Mouse (Mus musculus) E14TG2a.4 (cell line): ENCODE measurements around the gene Syn1.
A peak's percentile ranks its signal among the peaks of the same experiment; 100 is the strongest.

Source experiments
- H3K27me3 ChIP-seq: 2 replicates; pipeline ENCODE4 v1.6.1; 2014; ENCODE audit warnings: low read length, control low read depth; ENCODE audit not compliant: insufficient read depth
- H3K36me3 ChIP-seq: 2 replicates; pipeline ENCODE4 v1.6.1; 2014; ENCODE audit warnings: low read length, control low read depth; ENCODE audit not compliant: insufficient read depth
- H3K4me1 ChIP-seq: replicated peaks from 2 replicates; pipeline ENCODE4 v1.6.1; 2014; ENCODE audit warnings: low read depth, low read length, control low read depth
- H3K4me3 ChIP-seq: replicated peaks from 2 replicates; pipeline ENCODE4 v1.5.1; 2014; ENCODE audit warnings: mild to moderate bottlenecking, low read length
- H3K9me3 ChIP-seq: 2 replicates; pipeline ENCODE4 v1.6.1; 2014; ENCODE audit warnings: low read length, control low read depth
- CTCF ChIP-seq: conservative IDR thresholded peaks from 2 replicates; pipeline ENCODE4 v1.5.1; 2014; ENCODE audit warnings: low read length
- NANOG ChIP-seq: IDR thresholded peaks from 2 replicates; pipeline ENCODE4 v1.6.1; 2014; ENCODE audit warnings: borderline replicate concordance, low read length, mixed read lengths
- POU5F1 ChIP-seq: IDR thresholded peaks from 2 replicates; pipeline ENCODE4 v1.6.1; 2014; ENCODE audit warnings: low read length, borderline replicate concordance

The Syn1 gene

DNA sequence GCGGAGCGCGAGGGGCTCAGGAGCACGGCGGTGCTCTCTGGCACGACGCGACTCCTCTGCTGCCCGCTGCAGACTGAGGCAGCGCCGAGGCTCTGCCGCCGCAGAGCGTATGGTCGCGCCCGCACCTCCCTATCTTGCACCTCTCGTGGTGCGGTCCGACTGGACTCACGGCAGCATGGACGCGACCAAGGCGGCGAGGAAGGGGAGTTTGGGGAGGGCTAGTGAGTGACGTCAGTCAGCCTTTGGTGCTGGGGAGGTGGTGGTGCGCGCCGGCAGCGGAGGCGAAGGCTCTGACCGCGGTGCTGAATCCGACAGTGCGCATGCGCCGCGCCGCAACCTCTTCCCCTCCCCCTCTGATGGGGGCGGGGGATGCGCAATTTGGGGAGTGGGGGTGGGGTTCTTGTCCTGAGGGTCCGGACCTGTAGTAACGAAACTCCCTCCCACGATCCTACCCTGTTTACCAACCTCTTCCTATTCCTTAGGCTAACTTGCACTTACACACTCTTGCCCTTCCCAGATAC is at the start of gene Syn1:
Gene Syn1 (minus strand): TSS at position 161 of the 521 bp plus-strand sequence.
- no peaks in the 10 kb centered on the region for H3K9me3 ChIP-seq
- no peaks in the 10 kb centered on the region for H3K27me3 ChIP-seq
- no peak for TF ChIP-seq POU5F1
- TF ChIP-seq NANOG, result no peak
- TF ChIP-seq CTCF, result no peak
- peaks cover 8% of the 10 kb centered on the region for H3K36me3 ChIP-seq
- peak within 1 kb of the TSS; percentile 83 for H3K4me3 ChIP-seq
- H3K4me1 ChIP-seq, result peaks cover 16% of the 10 kb centered on the region

DNA sequence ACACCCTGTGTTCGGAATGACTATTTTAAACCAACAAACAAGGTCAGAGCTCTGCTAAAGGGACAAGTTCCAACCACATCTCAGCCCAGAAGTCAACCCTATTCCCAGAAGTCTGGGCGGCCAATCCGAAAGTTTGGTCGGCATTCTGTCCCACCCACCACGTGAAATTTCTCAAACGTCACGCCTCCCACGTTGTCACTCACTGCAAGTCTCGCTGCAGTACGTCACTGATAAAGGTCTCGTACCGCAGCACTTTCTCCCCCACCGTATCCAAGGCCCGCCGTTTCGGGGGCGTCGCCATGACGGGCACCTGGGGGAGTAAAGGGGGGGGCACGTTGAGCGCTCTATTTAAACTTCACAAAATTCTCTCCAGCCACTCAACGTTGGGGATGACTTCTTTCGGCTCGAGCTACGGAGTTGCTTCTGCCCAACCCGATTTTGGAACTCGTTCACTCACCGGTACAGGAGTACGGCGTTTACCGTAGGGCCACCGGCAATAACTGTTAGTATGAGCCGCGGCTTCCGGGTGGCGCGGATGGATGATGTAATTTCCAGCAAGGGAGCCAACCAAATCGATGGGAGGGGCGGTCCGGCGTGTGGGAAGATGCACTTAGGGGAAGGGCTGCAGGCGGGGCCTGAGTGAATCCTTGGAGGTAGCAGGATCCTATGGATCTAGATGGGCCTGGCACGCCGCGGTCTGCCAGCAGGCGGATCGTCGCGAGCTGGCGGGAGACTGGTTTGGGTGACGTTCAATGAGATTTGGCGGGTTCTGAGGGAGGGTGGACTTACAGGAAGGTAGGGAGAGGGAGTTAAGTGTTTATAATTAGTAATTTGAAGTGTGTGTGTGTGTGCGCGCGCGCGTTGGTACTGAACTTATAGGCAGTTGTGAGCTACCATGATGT is 40.9 kb upstream of the Syn1 start, which contains the start of gene Uxt:
Gene Uxt (minus strand): TSS at position 541 of the 902 bp plus-strand sequence.
- Histone ChIP-seq H3K27me3 (no peaks in the 10 kb centered on the region), H3K36me3 (peaks cover 33% of the 10 kb centered on the region), H3K9me3 (no peaks in the 10 kb centered on the region), H3K4me1 (peaks cover 9% of the 10 kb centered on the region; the same call in 1 of the 2 replicates), H3K4me3 (peak within 1 kb of the TSS; percentile 83)
- TF ChIP-seq CTCF, result no peak
- no peak for TF ChIP-seq NANOG
- no peak for TF ChIP-seq POU5F1

DNA sequence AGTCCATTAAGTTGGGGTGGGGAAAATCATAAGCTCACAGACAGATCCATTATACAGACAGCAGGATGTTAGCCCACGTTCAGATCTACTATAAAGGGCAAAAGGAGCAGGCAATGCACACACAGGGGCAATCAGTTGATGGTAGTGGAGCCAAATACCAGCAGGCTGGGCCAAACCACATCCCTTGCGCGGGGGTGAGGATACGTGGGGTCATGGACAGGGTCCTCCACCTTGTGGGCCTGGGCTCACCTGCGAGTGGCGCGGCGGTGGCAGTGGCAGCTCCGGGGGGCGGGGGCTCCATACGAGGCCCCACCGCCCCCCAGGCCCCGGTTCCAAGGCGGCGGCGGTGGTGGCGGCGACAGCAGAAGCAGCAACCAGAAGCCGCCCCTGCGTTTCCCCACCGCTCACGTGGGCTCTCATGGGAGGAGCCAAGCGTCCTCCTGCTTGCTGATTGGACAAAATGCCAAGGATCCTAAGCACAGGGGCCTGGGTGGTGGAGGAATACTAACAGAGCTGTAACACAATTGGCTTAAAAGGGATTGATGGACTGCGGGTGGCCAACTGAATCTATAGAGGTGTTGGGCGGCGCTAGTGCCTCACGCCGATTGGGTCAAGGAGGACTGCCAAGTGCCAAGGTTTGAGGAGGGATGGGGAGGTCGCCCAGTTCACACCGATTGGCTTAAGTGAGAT is 29.5 kb upstream of the Syn1 start, which contains the start of gene Elk1:
Gene Elk1 (minus strand): TSS at position 418 of the 690 bp plus-strand sequence.
- Histone ChIP-seq H3K4me3 (peak within 1 kb of the TSS; percentile 87), H3K4me1 (peaks cover 14% of the 10 kb centered on the region), H3K36me3 (peaks cover 33% of the 10 kb centered on the region), H3K9me3 (no peaks in the 10 kb centered on the region), H3K27me3 (no peaks in the 10 kb centered on the region)
- TF ChIP-seq CTCF, result no peak
- no peak for TF ChIP-seq NANOG
- TF ChIP-seq POU5F1, result no peak

DNA sequence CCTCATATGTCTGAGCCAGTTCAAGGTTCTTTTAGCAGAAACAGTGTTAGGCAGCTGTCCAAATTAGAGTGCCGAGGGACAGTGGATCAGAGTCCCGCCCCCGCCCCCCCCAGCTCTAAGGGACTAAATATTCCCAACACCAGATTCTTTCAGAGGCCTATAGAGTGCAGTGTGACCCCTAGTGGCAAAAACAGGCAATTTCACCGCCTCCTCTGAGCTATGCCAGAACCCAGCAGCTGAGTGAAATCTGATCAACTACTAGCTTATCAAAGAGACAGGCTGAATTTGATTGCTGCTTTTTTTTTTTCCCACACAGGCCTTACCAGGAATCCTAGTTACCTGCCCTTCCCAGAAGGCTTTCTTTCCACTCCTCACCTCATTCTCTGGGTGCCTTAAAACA is 25.3 kb upstream of the Syn1 start:
- Histone ChIP-seq H3K9me3 (no peaks in the 10 kb centered on the region), H3K4me3 (no peak overlapping the region), H3K27me3 (no peaks in the 10 kb centered on the region), H3K36me3 (peaks cover 18% of the 10 kb centered on the region), H3K4me1 (peaks cover 12% of the 10 kb centered on the region; the same call in 1 of the 2 replicates)
- peak; percentile 62 for TF ChIP-seq CTCF
- TF ChIP-seq POU5F1, result no peak

DNA sequence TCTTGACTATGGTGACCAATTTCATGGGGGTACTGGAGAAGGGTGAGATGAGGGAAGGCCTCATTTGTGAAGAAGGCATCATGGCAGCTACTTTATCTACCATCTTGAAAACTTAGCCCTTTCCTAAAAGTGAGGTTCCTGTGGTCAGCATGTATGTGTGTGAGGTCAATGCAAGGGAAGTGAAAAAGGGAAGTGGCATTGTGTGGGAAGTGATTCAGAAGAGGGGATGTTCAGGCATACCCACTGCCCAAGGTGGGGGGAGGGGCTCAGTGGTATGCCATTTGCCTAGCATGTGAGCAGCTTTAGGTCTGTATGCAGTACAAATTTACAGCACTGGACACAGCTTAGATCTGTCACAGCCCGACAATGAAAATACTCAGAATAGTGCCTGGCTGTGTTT is 11.2 kb upstream of the Syn1 start:
- peaks cover 55% of the 10 kb centered on the region for H3K4me1 ChIP-seq
- no peaks in the 10 kb centered on the region for H3K27me3 ChIP-seq
- TF ChIP-seq POU5F1 (no peak), CTCF (no peak), NANOG (no peak)
- H3K4me3 ChIP-seq, result no peak overlapping the region
- no peaks in the 10 kb centered on the region for H3K9me3 ChIP-seq
- peaks cover 46% of the 10 kb centered on the region for H3K36me3 ChIP-seq

DNA sequence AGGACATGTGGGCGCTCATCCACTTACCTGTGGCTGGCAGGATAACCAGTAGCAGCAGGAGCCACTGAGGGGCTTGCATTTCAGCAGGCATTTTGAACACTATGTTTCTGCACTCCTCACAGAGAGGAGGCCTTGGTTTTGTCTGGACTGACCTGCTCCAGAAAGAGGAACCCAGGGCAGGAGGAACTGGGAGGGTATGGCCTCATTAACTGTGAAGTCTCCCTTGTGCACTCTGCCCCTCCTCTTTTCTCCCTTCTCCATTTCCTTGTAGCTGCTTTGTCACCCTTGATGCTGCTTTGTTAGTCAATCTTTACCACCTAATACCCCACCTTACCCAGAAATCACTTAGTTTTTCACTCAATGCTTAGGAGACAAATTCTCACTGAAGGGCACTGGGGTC is 10.6 kb upstream of the Syn1 start, which contains the start of gene Cfp:
Gene Cfp (minus strand): TSS at position 192 of the 400 bp plus-strand sequence.
- H3K36me3 ChIP-seq, result peaks cover 46% of the 10 kb centered on the region

DNA sequence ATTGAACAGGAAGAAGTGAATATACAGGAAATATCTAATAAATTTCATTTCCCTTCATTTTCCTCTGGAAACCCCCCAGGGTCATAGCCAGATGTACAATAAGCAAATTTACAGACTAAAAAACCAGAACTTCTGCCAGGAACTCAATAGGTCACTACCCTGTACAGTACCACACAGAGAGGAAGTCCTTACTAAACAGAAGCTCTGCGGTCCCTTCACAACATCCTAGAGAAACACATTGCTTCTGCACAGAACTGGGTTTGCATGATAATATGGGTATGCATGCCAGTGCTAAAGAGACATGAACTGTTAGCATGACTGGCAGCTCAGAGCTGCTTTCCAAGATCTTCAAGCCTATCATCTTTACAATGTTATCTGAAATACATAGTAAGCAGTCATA is 9.1 kb upstream of the Syn1 start:
- Histone ChIP-seq H3K36me3 (peaks cover 52% of the 10 kb centered on the region), H3K4me3 (no peak overlapping the region), H3K9me3 (no peaks in the 10 kb centered on the region), H3K4me1 (peaks cover 34% of the 10 kb centered on the region), H3K27me3 (no peaks in the 10 kb centered on the region)
- TF ChIP-seq CTCF (no peak), NANOG (no peak), POU5F1 (no peak)

More for the DNA sequence above, 10.6 kb upstream of the Syn1 start, which contains the start of gene Cfp:
- Histone ChIP-seq H3K4me1 (peaks cover 49% of the 10 kb centered on the region), H3K4me3 (no peak within 1 kb of the TSS), H3K9me3 (no peaks in the 10 kb centered on the region), H3K27me3 (no peaks in the 10 kb centered on the region)
- TF ChIP-seq CTCF (no peak), NANOG (no peak), POU5F1 (no peak)

DNA sequence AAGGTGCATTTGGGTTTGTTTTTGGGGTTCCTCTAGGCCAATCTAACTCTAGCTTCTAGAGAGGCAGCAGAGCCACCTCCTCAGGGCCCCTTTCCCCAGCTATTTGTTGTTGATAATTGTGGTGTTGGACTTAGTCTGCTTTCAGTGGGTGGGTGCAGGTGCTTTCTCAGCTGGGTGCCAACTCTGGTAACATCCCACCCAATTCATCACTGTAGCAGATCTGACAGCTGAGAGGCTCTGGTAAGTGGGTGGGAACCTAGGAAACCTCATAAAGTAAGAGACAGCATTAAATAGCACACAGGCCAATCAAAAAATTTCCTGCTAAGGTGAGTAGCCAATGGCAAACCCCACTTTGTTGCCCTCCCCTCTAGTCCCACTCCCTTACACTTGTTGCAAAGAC is 4.2 kb upstream of the Syn1 start:
- H3K4me3 ChIP-seq, result no peak overlapping the region
- H3K36me3 ChIP-seq, result peaks cover 47% of the 10 kb centered on the region
- H3K27me3 ChIP-seq, result no peaks in the 10 kb centered on the region
- peaks cover 10% of the 10 kb centered on the region for H3K4me1 ChIP-seq
- no peaks in the 10 kb centered on the region for H3K9me3 ChIP-seq
- TF ChIP-seq CTCF (no peak), NANOG (no peak), POU5F1 (no peak)
